Mouse (Mus musculus) thymus, postnatal 4 days (tissue): ENCODE results near the gene Gimd1.

Experiments
- DNase-seq: peaks from one replicate; pipeline ENCODE4 v3.0.0; 2021

The Gimd1 gene

DNA sequence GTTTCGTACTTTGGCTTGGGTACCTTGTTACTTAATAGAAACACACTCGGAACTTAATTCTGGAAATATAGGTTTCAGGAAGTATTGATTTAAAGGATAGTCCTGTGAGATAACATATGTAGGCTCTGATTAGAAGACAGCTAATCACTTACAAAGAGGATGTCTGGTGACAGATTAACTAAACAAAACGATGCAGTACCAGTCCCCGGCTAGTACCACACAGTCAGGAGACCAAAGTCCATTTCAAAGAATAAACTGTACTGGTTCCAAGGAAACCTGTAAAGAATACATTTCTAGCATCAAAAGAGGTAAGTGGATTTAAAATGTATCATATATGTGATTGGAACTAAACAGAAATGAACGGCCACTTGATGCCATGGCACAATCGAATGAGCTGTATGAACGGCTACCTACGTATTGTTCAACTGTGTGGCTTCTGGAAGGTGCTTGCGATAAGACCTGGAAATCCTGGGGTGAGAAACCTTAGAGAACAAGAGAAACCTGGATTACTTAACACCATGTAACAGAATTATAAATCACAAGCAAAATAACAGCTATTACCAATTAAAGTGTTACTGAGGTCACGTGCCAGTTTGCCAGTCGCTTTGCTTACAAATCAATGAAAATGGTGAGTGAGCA, at the start of gene Gimd1:
Gene Gimd1, plus strand, starts transcription at position 220 of the 639 bp plus-strand sequence.
- no peak for DNase-seq

DNA sequence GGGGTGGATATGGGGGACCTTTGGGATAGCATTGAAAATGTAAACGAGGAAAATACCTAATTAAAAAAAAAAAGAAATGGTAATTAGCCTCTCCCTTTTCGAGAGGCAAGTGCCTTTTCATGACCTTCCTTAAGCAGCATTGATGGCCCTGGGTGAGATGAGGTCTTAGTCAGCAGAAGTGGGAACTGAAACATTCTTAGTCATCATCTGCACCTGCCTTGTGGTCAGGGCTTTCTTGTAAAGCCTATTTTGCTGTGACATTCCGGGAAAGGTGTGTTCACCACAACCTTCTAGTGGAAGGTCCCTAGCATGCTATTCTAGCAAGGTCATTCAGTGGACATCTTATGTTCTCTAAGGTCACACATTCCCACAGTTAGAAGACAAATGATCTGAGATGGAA, 48.4 kb upstream of the Gimd1 start:
- no peak for DNase-seq

DNA sequence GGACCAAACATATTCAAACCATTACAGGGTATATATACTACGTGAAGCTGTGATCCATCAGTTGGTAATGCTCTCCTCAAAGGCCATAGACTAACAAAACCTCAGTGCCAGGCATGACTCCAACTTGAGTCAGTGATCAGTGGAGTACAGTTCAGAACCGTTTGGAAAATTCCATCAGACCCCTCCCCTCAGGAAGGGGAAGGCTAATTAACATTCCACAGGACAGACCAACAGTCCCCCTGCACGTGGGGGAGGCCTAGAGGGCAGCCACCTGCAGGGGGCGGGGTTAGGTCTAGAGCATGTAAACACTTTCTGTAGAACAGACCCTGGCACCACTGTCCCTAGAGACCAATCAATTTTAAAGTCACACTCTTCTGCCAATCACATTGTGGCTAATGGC, 47.3 kb upstream of the Gimd1 start:
- DNase-seq, result no peak

DNA sequence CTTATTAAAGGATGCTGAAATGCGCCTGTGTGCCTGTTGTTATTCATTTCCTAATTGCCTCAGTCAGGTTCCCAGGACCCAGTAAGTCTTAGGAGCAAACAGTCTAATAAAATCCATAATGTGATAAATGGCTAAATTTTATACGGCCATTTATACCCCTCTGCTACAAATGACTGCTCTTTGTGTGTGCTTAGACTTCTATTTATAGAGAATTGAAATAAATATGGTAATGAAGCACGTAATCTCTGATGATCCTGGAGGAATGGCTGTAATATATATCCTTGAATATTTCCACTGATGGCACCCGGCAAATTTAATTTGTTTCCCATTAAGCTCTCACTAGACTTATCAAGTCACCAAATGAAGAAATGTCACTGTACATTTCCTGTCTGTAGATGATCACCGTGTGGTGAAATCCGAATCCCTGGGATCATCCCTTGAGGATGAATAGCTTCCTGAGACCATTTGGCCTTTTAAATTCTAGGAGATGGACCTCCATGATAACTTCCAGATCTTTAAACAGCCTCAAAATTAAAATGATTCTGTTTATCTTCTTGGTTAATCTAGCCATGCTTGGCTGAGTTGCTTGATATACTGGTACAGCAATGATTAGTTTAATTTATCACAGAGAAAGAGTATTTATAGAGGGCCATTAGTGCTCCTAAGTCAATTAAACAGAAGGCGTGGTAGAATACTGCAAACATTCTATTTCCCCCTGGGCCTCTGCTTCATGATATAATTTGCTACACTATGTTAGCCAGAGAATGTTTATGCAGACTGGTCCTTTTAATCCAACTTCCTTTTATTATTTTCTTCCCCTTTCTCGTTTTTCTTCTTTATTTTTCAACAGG, 44.3 kb upstream of the Gimd1 start:
- no peak for DNase-seq

DNA sequence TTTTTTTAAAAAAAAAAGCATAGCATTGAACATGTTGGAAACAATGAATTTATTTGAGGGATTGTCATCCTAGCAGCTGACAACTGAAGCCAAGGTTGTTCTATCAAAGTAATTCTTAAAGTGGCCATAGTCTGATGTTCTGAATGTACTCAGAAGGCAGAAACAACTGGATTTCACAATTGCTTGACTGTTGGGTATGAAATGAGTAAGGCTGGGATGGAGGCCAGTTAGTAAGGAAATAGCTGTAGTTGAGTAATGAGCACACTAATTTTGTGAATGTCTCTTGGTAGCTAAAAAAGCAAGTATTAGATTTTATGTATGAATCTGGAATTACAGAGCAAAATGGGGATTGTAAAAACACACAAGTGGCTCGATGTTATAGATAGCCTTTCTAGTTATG, 41.5 kb upstream of the Gimd1 start:
- DNase-seq, result no peak

DNA sequence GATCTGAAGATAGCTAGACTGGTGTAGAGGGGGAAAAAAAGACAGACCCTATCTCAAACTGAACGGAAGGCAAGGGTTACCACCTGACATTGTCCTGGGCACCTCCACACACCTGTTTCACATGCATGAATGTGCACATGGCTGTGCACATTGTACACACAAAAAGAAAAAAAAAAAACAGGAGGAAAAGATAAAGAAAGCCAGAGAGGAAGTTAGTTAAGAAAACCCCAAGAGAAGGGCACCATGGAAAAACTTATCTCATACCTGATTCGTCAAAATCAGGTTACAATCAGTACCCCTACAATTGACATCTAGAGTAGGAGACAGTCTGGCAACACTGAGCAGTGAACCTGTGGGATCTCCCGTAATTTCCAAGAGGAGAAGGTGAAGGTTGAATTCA, 39.6 kb upstream of the Gimd1 start:
- no peak for DNase-seq

DNA sequence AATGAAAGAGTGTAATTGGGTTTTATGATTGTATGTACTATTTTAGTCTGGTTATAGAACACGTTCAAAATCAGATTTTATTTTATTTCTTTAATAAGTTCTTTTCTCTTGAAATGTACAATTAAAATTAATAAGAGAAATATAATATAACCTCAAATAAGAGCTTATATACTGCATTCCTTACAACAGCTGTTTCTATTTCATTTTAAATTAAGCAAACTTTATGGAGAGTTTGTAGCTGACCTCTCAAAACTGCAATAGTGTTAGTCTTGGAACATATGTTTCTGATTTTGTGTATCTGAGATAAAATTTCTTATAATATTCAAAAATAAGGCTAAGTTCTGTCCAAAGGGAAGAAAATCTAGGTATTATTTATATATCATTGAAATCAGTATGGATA, 39.0 kb upstream of the Gimd1 start:
- DNase-seq, result no peak

DNA sequence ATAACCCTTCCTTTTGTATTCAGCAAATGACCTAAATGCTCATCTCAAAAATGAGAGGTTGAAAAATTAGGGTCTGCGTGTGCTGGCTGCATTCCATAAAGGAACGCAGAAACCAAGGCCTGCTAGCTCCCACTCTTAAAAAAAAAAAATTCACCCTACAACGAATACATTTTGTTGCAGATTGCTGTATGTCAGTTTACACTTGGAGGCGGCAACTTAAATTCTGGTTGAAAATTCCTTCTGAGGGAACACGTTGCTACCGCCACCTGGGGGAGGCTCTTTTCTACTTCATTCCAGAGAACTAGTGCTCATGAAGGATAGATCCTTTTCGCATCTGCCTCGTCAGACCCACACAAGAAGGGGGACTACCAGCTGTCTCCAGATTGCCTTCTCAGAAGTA, 879 bp upstream of the Gimd1 start:
- no peak for DNase-seq

DNA sequence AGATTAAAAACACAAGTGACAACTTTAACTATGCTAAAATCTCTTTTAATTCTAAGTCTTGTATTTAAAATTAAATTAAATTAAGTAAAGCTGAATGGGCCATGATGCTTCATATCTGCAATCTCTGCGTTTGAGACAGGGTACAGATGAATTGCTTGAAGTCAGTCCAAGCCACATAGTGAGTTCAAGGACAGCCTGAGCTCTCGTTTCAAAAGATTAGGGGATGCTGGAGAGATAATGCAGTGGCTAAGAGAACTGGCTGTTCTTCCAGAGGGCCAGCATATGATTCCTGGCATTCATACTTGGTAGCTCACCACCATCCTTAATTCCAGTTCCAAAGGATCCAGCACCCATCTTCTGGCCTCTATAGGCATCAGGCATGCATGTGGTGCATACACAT, 3.6 kb downstream of the Gimd1 start:
- no peak for DNase-seq

DNA sequence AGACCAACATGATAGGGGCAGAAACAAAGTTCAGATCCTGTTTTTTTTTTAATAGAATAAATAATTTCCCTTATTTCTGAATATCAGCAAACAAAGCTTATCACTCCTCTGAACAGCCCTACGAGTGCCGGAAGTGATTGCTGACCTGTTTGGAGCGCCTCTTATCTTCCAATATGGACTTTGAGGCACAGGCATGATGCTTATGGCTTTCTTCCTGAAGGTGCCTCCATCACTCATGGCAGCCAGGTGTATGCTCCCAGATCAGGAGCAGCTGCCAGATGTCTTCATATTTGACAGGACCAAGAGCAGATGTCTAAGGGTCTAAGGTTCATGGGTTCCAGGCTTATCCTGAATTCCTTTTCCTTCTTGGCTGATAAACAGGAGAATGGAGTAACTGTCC, 7.5 kb downstream of the Gimd1 start:
- DNase-seq, result no peak

DNA sequence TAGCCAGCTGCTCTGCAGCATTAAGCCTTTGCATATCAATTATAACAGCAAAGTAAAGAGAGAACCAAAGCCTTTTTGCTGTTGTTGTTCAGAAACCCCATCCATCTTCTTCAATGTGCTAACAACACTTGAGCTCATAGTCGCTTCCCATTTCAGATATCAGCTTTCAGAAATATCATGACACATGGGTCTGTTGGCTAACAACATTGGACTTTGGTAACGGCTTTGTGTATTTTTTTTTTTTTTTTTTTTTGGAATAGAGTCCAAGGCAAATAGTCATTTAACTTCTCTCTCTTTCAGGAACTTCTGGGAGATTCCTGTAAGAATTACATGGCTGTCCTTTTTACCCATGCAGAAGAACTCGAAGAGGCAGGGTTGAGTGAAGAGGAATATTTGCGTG, 14.5 kb downstream of the Gimd1 start:
- no peak for DNase-seq

DNA sequence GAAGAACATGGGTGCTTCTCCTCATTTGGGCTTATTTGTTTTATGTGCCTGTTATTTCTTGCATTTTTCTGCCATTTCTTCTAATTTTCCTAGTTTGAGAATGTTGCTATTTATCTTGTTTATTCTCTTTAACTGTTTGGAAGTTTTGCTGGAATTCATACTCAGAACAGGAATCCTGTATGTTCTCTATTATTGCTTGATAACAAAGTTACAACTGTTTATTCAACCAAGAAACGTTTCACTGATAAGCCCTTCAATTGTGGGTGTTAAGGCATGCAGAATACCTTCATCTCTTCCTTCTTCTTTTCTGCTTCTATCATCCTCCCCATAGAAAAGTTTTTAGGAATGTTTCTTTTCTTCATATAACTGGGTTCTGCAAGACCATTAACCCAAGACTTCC, 17.2 kb downstream of the Gimd1 start:
- DNase-seq, result no peak

DNA sequence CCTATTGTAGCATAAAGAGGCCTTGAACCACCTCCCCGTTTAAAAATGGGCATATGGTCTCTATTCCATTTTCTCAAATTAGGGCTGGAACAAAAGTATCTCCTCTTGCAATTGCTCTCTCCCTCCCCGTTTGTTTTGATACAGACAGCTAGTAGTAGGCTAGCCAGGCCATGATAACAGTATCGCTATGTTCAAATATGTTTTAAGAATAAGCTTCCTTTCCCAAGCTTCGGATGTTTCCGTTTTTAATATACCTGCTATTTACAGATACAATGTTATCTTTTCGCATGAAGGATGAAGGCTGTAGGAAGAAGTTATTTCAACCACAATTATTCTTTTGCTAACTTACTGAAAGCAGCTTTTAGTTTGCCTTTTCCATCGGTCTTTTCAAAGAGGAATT, 19.7 kb downstream of the Gimd1 start:
- no peak for DNase-seq

DNA sequence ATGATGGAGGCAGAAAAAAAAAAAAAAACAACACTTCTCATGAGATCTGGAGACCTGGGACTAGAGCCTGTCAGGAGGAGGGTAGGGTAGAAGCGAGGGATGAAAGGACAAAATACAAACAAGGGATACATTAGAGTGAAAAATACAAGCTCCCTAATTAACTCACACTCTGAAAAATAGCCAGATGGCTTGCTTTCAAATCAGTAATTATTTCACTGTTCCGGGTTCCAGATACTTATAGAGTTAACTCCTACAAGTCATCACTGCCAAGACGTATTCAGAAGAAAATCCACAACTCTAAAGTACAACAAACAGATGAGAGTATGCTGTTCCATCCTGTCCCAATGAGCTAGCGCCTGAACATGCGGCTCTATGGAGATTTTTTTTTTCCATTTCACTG, 20.6 kb downstream of the Gimd1 start:
- DNase-seq, result no peak

DNA sequence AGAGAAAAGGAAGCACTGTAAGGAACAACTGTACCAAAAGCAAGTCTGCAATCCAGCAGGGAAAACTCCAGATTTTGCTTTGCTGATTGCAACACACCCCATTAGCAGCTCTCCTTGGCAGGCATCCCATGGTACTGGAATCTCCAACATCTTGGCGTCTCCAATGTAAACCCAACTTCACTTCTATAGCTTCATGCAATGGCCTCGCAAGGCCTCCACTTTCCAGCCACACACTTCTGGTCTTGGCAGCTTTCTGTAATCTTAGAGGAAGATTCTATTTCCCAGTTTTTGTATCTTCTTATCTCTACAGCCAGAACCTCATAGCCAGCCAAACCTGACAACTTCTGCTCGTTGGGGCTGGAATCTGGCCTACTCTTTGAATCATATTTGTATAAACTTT, 22.2 kb downstream of the Gimd1 start:
- no peak for DNase-seq

DNA sequence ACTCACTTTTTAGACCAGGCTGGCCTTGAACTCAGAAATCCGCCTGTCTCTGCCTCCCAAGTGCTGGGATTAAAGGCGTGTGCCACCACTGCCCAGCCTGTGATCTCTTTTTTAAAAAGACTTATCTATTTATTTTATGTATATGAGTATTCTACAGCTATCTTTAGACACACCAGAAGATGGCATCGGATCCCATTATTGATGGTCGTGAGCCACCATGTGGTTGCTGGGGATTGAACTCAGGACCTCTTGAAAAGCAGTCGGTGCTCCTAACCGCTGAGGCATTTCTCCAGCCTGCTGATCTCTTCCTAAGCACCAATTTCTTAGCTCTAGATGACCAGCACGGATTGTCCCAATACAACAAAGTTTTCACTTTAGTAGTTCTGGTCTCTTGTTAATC, 24.3 kb downstream of the Gimd1 start:
- no peak for DNase-seq

DNA sequence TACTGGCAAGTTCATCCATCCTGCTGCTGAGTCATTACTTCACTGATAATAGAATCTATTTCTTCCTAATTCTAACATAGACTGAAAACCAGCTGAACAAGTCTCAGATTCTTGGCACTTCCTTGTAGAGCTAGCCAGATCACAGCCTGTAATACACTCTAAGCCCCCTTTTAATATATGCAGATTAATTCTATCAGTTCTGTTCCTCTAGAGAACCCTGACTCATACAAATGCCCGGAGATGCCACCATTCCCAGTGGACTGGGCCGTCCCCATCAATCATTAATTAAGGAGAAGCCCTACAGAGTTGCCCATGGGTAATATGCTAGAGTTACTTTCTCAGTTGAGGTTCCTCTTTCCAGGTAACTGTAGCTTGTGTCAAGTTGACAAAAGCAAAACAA, 26.3 kb downstream of the Gimd1 start:
- no peak for DNase-seq

DNA sequence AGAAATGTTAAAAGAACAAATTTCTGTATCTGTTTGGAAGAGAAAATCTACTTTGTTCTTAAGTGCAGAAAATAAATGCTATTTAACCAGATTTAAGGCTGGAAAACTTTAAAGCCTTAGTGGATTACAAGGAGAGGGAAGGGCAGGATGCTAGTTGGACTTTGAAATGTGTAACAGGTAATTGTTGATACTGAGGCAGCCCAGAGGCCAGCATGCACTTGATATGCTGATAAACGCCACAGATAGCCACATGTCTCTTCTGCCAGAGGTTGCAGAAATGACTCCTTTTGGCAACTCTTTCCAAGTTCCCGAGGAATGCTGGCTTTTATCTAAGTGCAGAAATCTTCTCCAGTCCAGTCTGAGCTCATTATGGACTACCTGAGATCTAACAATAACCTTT, 47.9 kb downstream of the Gimd1 start:
- no peak for DNase-seq

DNA sequence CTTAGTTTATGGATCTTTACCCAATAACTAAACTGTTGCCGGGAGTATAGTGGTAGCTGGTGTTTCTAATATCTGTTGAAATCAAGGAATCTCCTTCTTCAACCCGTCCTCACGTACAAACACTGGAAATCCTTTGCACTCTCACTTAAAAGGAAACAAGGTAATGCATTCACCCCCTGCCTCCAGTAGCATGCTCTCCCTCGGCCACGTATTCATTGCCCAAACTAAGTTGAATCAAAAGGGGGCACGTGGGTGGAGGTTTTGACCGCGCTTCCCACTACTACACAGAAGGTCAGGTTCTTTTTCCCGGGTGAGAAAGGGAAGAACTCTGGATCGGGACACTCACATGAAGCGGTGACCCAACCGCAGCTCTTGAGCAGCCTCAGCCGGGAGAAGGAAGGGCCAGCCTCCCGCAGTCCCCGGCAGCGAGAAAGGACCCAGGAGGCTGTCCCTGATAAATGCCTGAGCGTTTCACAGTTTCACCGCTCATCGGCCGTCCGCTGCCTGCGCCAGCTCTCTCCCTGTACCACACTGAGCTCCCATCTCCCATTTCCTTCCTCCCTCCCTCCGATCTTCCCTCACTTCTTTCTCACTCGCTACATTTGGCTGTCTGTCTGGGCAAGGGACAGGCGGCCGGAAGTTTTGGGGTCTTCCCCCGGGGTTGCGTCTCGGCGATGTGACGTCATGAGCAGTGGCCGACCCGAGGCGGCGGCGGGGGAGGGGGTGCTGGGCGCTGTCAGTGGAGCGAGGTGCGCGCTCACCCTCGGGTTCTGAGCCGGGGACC, 54.0 kb downstream of the Gimd1 start, which contains the start of gene Tbck:
Gene Tbck, plus strand, starts transcription at position 698 of the 784 bp plus-strand sequence.
- peak; percentile 95 for DNase-seq

DNA sequence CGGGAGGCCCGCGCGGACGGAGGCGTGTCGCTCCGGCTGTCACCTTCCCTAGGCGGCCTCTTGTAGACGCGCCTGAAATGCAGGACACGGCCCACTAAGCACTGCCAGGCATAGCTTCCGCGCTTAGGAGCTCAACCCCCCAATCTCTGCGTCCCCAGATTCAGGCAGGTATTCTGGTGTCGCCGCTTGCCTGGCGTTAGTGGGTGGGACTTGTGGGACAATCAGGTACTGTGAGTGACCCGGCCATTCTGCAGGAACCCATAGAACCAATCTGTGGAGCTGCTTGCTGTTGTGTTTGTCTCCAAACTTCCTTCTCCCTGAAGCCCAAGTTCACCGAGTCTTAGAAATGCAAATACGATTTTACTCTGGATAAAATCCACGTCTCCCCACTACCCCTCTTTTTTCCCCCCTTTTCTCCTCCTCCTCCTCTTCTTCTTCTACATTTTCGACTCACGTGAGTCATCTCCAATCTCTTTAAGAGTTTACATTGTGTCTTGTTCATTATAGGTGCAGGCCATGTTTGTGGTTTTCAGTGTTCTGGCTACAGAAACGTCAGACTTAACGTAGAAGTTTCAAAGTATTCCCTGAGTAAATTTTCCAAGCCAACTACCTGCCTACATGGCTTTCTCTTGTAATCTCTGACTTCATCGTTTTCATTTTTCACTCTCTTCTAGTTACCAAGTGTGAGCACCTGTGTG, 54.8 kb downstream of the Gimd1 start, which contains the start of gene Aimp1:
Gene Aimp1, minus strand, starts transcription at position 140 of the 698 bp plus-strand sequence.
- no peak for DNase-seq
